Mouse (Mus musculus) heart, postnatal 0 days (tissue): ENCODE results near the gene Zdhhc17.

Experiments used
- CTCF ChIP-seq: IDR thresholded peaks from 2 replicates; pipeline ENCODE4 v1.5.1; 2016; ENCODE audit warnings: antibody characterized with exemption, control low read depth, low read depth
- EP300 ChIP-seq: IDR thresholded peaks from 2 replicates; pipeline ENCODE4 v1.6.1; 2016; ENCODE audit warnings: antibody characterized with exemption, low read depth

- TF ChIP-seq CTCF (no peak), EP300 (no peak)
Measured at GRCm38 (mm10) chr10:111014476-111014875, 4.5 kb upstream of the Zdhhc17 start.
